Mouse (Mus musculus): ENCODE measurements at regions not wholly inside any gene's neighbourhood (a gene's known extent, or its start where the extent isn't known, plus 50 kb on each side); places are given as distances from the start of the nearest gene placed in this dataset.

GRCm38 (mm10) chr6:100141225-100141624, 146.1 kb downstream of the Rybp start:
- DNase-seq, result no peak

- DNase-seq, result no peak
Measured at GRCm38 (mm10) chr6:100140581-100141114, 146.6 kb downstream of the Rybp start.

GRCm38 (mm10) chr6:100139809-100140208, 147.5 kb downstream of the Rybp start:
- DNase-seq, result no peak

GRCm38 (mm10) chr6:100138659-100139058, 148.6 kb downstream of the Rybp start:
- no peak for DNase-seq

GRCm38 (mm10) chr6:100135177-100135576, 152.1 kb downstream of the Rybp start:
- no peak for DNase-seq

GRCm38 (mm10) chr6:100133970-100134369, 153.3 kb downstream of the Rybp start:
- no peak for DNase-seq

GRCm38 (mm10) chr6:100132916-100133600, 154.2 kb downstream of the Rybp start:
- DNase-seq, result no peak

- no peak for DNase-seq
Measured at GRCm38 (mm10) chr6:100127221-100128143, 159.8 kb downstream of the Rybp start.

GRCm38 (mm10) chr6:100126736-100127135, 160.5 kb downstream of the Rybp start:
- no peak for DNase-seq

- no peak for DNase-seq
Measured at GRCm38 (mm10) chr6:100126326-100126725, 161.0 kb downstream of the Rybp start.

GRCm38 (mm10) chr6:100121240-100121639, 166.0 kb downstream of the Rybp start:
- DNase-seq, result no peak

- DNase-seq, result no peak
Measured at GRCm38 (mm10) chr6:100120017-100120944, 167.0 kb downstream of the Rybp start.

- no peak for DNase-seq
Measured at GRCm38 (mm10) chr6:100117084-100117483, 170.2 kb downstream of the Rybp start.

- no peak for DNase-seq
Measured at GRCm38 (mm10) chr6:100113393-100114137, 173.7 kb downstream of the Rybp start.

- no peak for DNase-seq
Measured at GRCm38 (mm10) chr6:100110981-100111660, 176.2 kb downstream of the Rybp start.

- DNase-seq, result no peak
Measured at GRCm38 (mm10) chr6:100109979-100110378, 177.3 kb downstream of the Rybp start.

GRCm38 (mm10) chr6:100109351-100109750, 177.9 kb downstream of the Rybp start:
- no peak for DNase-seq

GRCm38 (mm10) chr6:100107508-100107907, 179.8 kb downstream of the Rybp start:
- no peak for DNase-seq

GRCm38 (mm10) chr6:100107066-100107465, 180.2 kb downstream of the Rybp start:
- no peak for DNase-seq

- no peak for DNase-seq
Measured at GRCm38 (mm10) chr6:100100565-100101133, 186.6 kb downstream of the Rybp start.

Data from thymus, adult 18-20 months (tissue).